Mouse (Mus musculus) embryonic facial prominence, embryonic 15.5 days (tissue): ENCODE results near the gene Sepsecs. TPM values are rescaled to one million over a fixed set of nuclear protein-coding genes. Genes with fewer than 3 reads are reported as not detected.

Experiments
- ATAC-seq: fragments of 200-750 bp; cut with Nextera tagmentation; 2 replicates; pipeline ENCODE4 v1.8.0; 2017; ENCODE audit warnings: low read depth, moderate TSS enrichment; ENCODE audit not compliant: insufficient number of reproducible peaks, low FRiP score, low TSS enrichment
- H3K27ac ChIP-seq: fragments of 300-500 bp; sonication (generic); replicated peaks from 2 replicates; pipeline ENCODE4 v1.5.1; 2015; ENCODE audit warnings: mild to moderate bottlenecking, inconsistent platforms
- H3K27me3 ChIP-seq: fragments of 300-500 bp; sonication (generic); 2 replicates; pipeline ENCODE4 v1.6.1; 2015; ENCODE audit warnings: inconsistent platforms
- H3K36me3 ChIP-seq: fragments of 300-500 bp; sonication (generic); 2 replicates; pipeline ENCODE4 v1.6.1; 2015; ENCODE audit warnings: mild to moderate bottlenecking, inconsistent platforms
- H3K4me1 ChIP-seq: fragments of 300-500 bp; sonication (generic); 2 replicates; pipeline ENCODE4 v1.6.1; 2015; ENCODE audit warnings: inconsistent platforms
- H3K4me2 ChIP-seq: fragments of 300-500 bp; sonication (generic); replicated peaks from 2 replicates; pipeline ENCODE4 v1.6.1; 2015; ENCODE audit warnings: mild to moderate bottlenecking, inconsistent platforms
- H3K4me3 ChIP-seq: fragments of 300-500 bp; sonication (generic); replicated peaks from 2 replicates; pipeline ENCODE4 v1.5.1; 2015; ENCODE audit warnings: mild to moderate bottlenecking, inconsistent platforms
- H3K9ac ChIP-seq: fragments of 300-500 bp; sonication (generic); 2 replicates; pipeline ENCODE4 v1.6.1; 2015; ENCODE audit warnings: inconsistent platforms
- H3K9me3 ChIP-seq: fragments of 300-500 bp; sonication (generic); replicated peaks from 2 replicates; pipeline ENCODE4 v1.6.1; 2016; ENCODE audit warnings: inconsistent platforms
- WGBS: fragments of 180-500 bp; shearing (Covaris S2); methylation state at CpG from one replicate; pipeline ENCODE4 v1.1.7; 2015; 5-methylcytosine and 5-hydroxymethylcytosine counted together
- polyA plus RNA-seq: library from polyadenylated mRNA; unstranded; fragments of >200 nt; fragmentation: Nextera tagmentation; extraction: Ambion mirVana; gene quantifications from 2 replicates; pipeline ENCODE4 v1.2.1, GENCODE M21; 2015

Sepsecs gene
- polyA plus RNA-seq, 1 experiment from 2014 or later, result 8.7 TPM

DNA sequence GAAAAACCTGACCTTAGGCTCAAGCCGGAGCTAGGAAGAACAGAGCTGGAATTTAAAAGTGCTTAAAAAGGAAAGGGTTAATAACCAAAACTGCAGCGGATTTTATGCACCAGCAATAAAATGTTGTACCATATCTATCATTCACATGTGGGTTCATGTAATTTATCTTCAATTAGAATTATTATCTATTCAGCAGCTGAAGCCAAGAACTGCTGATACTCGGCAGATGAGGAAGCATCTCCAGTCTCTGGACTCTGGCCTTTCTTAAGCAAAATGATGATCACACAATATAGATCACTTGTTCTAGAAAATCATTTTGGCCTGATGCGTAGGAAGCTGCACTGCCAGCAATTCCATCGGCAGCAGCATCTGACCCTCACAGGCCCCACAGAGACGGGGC, 27.8 kb downstream of the Sepsecs start:
- Histone ChIP-seq H3K27ac (no peak overlapping the region), H3K4me3 (no peak overlapping the region), H3K4me2 (no peak overlapping the region), H3K9ac (no peak overlapping the region), H3K4me1 (no peaks in the 10 kb centered on the region), H3K36me3 (peaks cover 49% of the 10 kb centered on the region), H3K27me3 (no peaks in the 10 kb centered on the region), H3K9me3 (no peaks in the 10 kb centered on the region)
- ATAC-seq, result no peak
- WGBS, result 91% methylated on average over 6 of the region's 6 CpGs

DNA sequence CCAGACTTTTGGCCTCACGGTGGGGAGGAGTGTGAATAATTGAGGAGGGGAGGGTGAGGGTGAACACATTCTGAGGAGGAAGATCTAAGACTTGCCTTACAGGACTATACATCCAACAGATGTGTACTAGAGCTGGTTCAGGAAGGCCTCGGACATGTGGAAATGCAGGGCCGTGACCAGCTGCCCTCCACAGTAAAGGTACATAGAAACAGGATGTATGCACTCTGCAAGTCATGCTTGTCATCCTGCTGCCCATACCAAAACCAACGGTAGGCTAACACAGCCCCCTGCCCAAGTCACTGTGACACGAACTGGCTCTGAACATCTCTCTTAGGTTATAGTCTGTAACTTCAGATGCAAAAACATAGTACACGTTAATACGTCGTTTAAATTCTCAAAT, 30.6 kb downstream of the Sepsecs start:
- no peak overlapping the region for H3K4me3 ChIP-seq
- no peaks in the 10 kb centered on the region for H3K4me1 ChIP-seq
- no peaks in the 10 kb centered on the region for H3K27me3 ChIP-seq
- H3K9ac ChIP-seq, result no peak overlapping the region
- 73% methylated on average over 8 of the region's 8 CpGs for WGBS
- H3K9me3 ChIP-seq, result no peaks in the 10 kb centered on the region
- no peak overlapping the region for H3K4me2 ChIP-seq
- no peak overlapping the region for H3K27ac ChIP-seq
- peaks cover 27% of the 10 kb centered on the region for H3K36me3 ChIP-seq
- ATAC-seq, result no peak

DNA sequence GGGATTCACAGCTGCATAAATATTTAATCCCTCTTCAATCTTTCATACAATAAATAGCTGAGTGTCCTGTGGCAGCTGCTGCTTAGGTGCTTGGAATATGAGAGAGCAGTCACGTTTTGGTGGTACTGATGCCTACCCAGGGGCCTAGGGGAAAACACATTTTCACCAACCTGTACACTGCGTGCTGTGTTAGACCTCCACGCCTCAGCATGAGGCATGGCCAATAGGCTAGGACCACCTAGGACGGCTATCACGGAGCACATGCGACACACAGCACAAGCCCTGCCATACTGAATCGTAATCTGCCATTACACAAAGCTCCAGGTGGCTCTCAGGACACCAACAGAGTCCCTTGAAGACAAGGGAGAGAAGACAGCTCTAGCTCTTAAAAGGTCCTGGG, 31.5 kb downstream of the Sepsecs start:
- Histone ChIP-seq H3K4me1 (no peaks in the 10 kb centered on the region), H3K9me3 (no peaks in the 10 kb centered on the region), H3K27me3 (no peaks in the 10 kb centered on the region), H3K4me2 (no peak overlapping the region), H3K9ac (no peak overlapping the region), H3K4me3 (no peak overlapping the region), H3K27ac (no peak overlapping the region), H3K36me3 (peaks cover 19% of the 10 kb centered on the region)
- ATAC-seq, result no peak
- 89% methylated on average over 7 of the region's 7 CpGs for WGBS

DNA sequence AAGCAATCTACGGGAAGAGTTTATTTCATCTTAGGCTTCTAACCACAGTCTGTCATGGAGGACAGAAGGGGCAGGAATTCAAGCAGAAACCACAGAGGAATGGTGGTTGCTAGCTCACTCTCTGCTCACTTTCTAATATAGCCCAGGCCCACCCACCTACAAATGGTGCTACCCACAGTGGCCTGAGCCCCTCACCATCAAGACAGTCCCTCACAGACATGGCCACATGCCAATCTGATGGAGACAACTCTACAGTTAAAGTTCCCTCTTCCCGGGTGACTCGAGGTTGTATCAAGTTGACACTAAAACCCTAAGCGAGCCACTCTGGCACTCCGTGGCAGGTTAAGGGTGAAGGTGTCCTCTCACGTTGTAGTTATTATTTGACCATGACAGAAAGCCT, 32.6 kb downstream of the Sepsecs start:
- H3K4me2 ChIP-seq, result no peak overlapping the region
- WGBS, result 85% methylated on average over 6 of the region's 6 CpGs
- H3K36me3 ChIP-seq, result peaks cover 8% of the 10 kb centered on the region; the same call in 1 of the 2 replicates
- H3K27ac ChIP-seq, result no peak overlapping the region
- H3K4me3 ChIP-seq, result no peak overlapping the region
- H3K27me3 ChIP-seq, result no peaks in the 10 kb centered on the region
- H3K9me3 ChIP-seq, result no peaks in the 10 kb centered on the region
- H3K9ac ChIP-seq, result no peak overlapping the region
- no peaks in the 10 kb centered on the region for H3K4me1 ChIP-seq
- ATAC-seq, result no peak

DNA sequence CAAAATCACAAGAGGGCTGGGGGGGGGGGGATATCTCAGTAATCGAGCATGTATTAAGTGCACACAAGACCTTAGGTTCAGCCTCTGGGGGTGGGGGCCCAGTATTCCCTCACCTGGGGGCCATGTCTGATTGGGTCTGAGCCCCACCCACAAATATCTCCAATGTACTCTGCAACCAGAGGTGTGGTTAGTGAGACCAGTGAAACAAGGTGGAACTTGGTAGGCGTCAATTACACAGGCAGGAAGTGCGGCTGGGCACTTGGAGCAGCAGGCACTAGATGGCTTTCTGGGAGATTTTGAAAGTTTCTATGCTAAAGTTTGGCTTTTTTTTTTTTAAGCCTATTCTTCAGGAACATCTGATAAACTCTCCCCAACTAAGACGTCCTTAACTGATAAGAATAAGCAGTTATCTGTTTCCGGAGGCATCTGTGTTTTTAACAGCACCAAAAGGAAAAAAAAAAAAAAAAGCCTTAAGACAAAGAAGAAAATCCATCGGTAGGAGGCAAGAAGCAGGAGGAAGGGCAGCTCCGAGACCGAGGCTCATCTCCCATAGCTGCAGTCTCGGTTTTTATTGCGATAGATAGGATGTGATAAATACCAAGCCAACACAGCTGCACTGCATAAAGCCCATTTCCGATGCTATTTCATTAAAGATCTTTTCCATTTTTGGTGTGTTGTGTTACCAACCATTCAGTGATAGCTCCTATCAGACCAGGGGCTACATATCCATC, 33.3 kb downstream of the Sepsecs start:
- ATAC-seq, result no peak

DNA sequence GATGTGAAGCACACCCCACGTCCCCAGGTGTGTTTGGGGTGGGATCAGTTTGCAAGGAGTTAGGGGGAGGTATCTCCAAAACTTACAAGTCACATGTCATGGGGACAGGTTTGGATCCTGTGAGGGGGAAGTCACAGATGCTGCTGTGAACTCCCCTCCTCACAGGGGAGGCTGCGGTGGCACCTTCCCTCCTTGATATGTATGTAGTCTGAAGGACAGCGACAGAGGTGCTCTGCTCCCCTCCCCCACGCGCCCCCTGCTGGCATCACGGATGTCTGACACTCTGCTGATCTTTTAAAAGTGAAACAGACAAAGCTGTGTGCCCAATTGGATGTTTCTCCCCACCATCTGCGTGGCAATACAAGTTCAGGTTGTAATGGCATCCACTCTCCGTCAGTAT, 35.5 kb downstream of the Sepsecs start:
- no peaks in the 10 kb centered on the region for H3K4me1 ChIP-seq
- no peaks in the 10 kb centered on the region for H3K36me3 ChIP-seq
- ATAC-seq, result no peak; the same call in 1 of the 2 replicates
- H3K4me3 ChIP-seq, result no peak overlapping the region
- H3K9ac ChIP-seq, result no peak overlapping the region
- H3K4me2 ChIP-seq, result no peak overlapping the region
- no peak overlapping the region for H3K27ac ChIP-seq
- WGBS, result 25% methylated on average over 8 of the region's 8 CpGs
- H3K27me3 ChIP-seq, result no peaks in the 10 kb centered on the region
- H3K9me3 ChIP-seq, result no peaks in the 10 kb centered on the region

More for the DNA sequence above, 33.3 kb downstream of the Sepsecs start:
- Histone ChIP-seq H3K4me2 (no peak overlapping the region), H3K4me3 (no peak overlapping the region), H3K9ac (no peak overlapping the region), H3K27ac (no peak overlapping the region), H3K27me3 (no peaks in the 10 kb centered on the region), H3K36me3 (0 out of 2 replicates have a peak, but pooled peaks cover under 1% of the 10 kb centered on the region), H3K4me1 (no peaks in the 10 kb centered on the region), H3K9me3 (no peaks in the 10 kb centered on the region)
- WGBS, result 74% methylated on average over 11 of the region's 11 CpGs

DNA sequence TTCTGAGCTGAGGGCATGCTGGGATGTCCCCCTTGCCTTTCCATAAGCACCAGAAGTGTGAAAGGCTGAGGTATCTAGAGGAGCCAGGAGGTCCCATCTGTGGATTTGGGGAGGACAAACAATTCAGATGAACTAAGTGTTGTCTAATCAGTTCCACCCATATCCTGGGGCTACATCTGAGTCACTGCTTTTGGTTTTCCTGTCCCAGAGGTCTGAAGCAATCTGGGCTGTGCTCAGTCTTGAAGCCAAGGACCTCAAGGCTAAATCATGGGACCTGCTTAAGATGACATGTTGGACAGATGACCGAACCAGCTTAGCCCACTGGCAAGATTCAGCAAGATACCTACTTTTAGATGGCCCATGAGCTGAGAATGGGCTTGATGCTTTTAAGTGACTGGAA, 39.0 kb downstream of the Sepsecs start:
- no peaks in the 10 kb centered on the region for H3K9me3 ChIP-seq
- H3K27me3 ChIP-seq, result no peaks in the 10 kb centered on the region
- H3K9ac ChIP-seq, result no peak overlapping the region
- peaks cover 8% of the 10 kb centered on the region for H3K4me1 ChIP-seq
- H3K36me3 ChIP-seq, result no peaks in the 10 kb centered on the region
- no peak for ATAC-seq
- H3K27ac ChIP-seq, result no peak overlapping the region
- no peak overlapping the region for H3K4me3 ChIP-seq
- 85% methylated on average over 1 of the region's 1 CpGs for WGBS
- no peak overlapping the region for H3K4me2 ChIP-seq

DNA sequence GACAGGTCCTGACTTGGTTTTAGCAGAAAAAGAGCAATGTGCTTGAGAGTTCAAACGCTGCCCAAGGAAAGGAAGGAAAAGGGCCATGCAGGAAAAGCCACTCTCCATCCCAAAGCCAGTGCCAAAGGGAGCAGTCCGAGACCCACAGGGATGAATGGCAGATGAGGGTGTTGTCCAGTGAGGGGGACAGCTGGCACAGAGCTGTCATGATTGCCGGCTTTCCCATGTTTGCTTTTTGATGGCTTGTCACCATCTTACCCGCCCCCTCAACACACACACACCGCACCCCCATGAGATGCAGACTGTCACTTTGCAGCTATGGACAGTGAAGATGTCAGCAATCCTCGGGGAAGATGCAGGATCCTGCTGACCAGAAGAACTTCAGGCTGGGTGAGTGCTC, 40.3 kb downstream of the Sepsecs start:
- no peak overlapping the region for H3K4me3 ChIP-seq
- peaks cover 8% of the 10 kb centered on the region for H3K4me1 ChIP-seq
- no peaks in the 10 kb centered on the region for H3K9me3 ChIP-seq
- H3K27me3 ChIP-seq, result no peaks in the 10 kb centered on the region
- no peak for ATAC-seq
- H3K4me2 ChIP-seq, result no peak overlapping the region
- no peak overlapping the region for H3K9ac ChIP-seq
- WGBS, result 69% methylated on average over 6 of the region's 6 CpGs
- H3K36me3 ChIP-seq, result no peaks in the 10 kb centered on the region
- no peak overlapping the region for H3K27ac ChIP-seq

DNA sequence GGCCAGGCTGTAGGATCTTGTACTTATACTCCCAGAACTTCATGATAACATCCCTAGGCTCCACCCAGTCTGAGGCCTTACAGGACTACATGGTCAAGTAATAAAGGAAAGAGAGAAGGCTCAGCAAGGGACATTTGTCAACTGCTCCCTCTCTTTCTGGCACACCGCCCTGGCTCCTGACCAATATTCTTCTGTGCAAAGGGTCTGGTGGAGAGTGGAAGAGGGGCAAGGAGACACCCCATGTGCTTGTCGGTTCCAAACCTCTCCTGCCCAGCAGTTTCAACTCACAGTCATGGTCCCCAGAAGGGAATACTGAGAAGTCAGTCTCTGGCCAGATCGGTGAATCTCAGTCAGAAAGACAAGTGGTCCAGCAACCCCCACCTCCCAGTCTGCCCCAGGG, 40.7 kb downstream of the Sepsecs start:
- 87% methylated on average over 3 of the region's 3 CpGs for WGBS

DNA sequence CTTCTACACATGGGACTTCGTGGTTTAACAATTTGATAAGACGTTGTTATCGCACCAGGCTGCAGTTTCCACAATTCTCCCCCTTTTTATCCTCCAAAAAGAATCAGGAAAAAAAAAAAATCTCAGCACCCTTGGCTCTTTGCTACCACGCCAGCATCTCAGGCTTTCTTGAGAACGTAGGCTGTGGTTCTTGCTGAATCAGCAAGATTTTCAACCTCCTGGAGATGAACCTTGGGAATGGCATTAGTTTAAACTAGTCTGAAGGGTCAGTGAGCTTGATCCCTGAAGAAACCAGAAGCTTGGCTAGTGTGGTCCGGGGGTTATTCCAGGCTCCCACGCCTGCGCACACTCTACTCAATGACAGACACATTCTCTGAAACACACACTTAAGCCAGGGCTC, 41.8 kb downstream of the Sepsecs start:
- ATAC-seq, result no peak
- H3K4me2 ChIP-seq, result no peak overlapping the region
- WGBS, result 83% methylated on average over 8 of the region's 8 CpGs
- peaks cover 10% of the 10 kb centered on the region for H3K4me1 ChIP-seq
- no peaks in the 10 kb centered on the region for H3K27me3 ChIP-seq
- no peaks in the 10 kb centered on the region for H3K36me3 ChIP-seq
- no peak overlapping the region for H3K27ac ChIP-seq
- no peak overlapping the region for H3K4me3 ChIP-seq
- no peak overlapping the region for H3K9ac ChIP-seq
- H3K9me3 ChIP-seq, result no peaks in the 10 kb centered on the region

More for the DNA sequence above, 40.7 kb downstream of the Sepsecs start:
- Histone ChIP-seq H3K9me3 (no peaks in the 10 kb centered on the region), H3K36me3 (no peaks in the 10 kb centered on the region), H3K27ac (no peak overlapping the region), H3K4me3 (no peak overlapping the region), H3K4me2 (no peak overlapping the region), H3K4me1 (peaks cover 8% of the 10 kb centered on the region), H3K27me3 (no peaks in the 10 kb centered on the region), H3K9ac (no peak overlapping the region)
- no peak for ATAC-seq

DNA sequence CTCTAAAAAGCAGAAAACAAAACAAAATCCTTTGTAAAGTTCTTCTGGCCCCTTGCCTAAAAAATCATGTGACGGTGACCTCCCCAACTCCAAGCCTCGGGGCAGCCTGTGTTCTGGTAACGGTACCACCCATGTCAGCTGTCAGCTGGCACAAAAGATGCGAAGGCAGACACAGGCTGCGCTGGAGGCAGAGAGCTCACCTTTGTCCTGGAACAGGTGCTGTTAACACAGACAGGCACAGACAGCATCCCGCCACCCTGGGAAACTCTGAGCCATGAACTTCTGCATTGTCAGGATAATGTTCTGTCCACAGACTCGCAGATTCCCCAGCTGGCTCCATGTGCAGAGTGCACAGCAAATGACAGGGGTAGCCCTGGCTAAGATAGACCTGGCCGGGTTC, 43.4 kb downstream of the Sepsecs start:
- Histone ChIP-seq H3K27ac (peak overlapping the region; percentile 75), H3K4me2 (peak overlapping the region; percentile 35), H3K4me1 (peaks cover 11% of the 10 kb centered on the region), H3K36me3 (no peaks in the 10 kb centered on the region), H3K9me3 (no peaks in the 10 kb centered on the region), H3K4me3 (peak overlapping the region; percentile 7; the same call in 1 of the 2 replicates), H3K27me3 (no peaks in the 10 kb centered on the region), H3K9ac (no peak overlapping the region)
- 22% methylated on average over 8 of the region's 8 CpGs for WGBS
- ATAC-seq, result peak; percentile 6; the same call in 1 of the 2 replicates

DNA sequence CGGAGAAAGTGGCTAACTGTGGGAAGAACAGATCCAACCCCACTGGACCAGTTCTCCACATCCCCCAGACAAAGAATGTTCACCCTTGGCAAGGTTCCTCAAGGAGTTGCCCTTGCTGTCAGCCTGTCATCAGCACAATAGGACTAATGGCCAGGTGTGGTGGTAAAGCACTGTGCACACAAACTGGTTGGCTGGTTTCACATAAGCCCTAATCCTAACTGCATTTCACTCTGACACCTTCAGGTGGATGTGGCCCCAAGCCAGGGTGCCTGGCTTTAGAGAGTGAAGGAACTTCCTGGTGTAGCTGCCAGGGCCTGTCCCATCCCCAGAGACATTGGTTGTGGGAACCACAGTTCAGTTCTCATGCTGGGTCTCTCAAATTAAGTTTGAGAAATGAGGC, 44.6 kb downstream of the Sepsecs start:
- Histone ChIP-seq H3K4me2 (no peak overlapping the region), H3K27me3 (no peaks in the 10 kb centered on the region), H3K9ac (no peak overlapping the region), H3K9me3 (no peaks in the 10 kb centered on the region), H3K36me3 (no peaks in the 10 kb centered on the region), H3K4me3 (no peak overlapping the region), H3K27ac (0 out of 2 replicates have a peak overlapping the region, but pooled peaks have one; percentile 29), H3K4me1 (peaks cover 11% of the 10 kb centered on the region)
- ATAC-seq, result peak; percentile 58
- 70% methylated on average over 1 of the region's 1 CpGs for WGBS
